Mouse (Mus musculus) adipocyte (in vitro differentiated cells): ENCODE results near the gene Hnrnpc.
"Not testable (repeated sequence)": the region's sequence is repeated elsewhere in the genome, so short reads cannot be mapped to it uniquely, and the experiment has no call there.

Experiments used
- DNase-seq: peaks from one replicate; pipeline ENCODE4 v3.0.0-alpha.2; 2016; ENCODE audit warnings: low spot score

The Hnrnpc gene

GRCm38 (mm10) chr14:52103474-52103855, 363 bp downstream of the Hnrnpc start:
- DNase-seq, result peak; percentile 50

GRCm38 (mm10) chr14:52101285-52102157, 2.3 kb downstream of the Hnrnpc start:
- no peak for DNase-seq

- DNase-seq, result no peak
Observed at GRCm38 (mm10) chr14:52100170-52100960, 3.5 kb downstream of the Hnrnpc start.

DNA sequence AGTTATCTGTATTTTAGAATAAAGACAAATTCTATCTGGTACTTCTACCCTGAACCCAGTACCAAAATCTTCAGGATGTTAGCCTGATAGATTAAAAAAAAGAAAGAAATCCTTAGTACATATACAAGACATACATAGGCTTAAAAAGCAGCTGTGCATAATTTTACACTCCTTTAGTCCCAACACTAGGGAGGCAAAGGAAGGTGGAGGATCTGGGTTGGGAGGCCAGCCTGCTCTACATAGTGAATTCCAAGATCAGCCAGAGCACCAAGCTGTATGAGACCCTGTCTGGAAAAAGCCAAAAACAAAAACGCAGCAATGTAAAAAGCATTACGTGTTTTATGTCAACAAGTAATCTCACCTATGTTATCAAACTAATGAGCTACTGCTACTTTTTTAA, 4.3 kb downstream of the Hnrnpc start:
- DNase-seq, result no peak

GRCm38 (mm10) chr14:52098387-52098786, 5.4 kb downstream of the Hnrnpc start:
- DNase-seq, result not testable (repeated sequence)

- not testable (repeated sequence) for DNase-seq
Observed at GRCm38 (mm10) chr14:52097191-52097590, 6.6 kb downstream of the Hnrnpc start.

GRCm38 (mm10) chr14:52094533-52094932, 9.3 kb downstream of the Hnrnpc start:
- DNase-seq, result no peak

GRCm38 (mm10) chr14:52083083-52083482, 20.7 kb downstream of the Hnrnpc start:
- DNase-seq, result no peak

GRCm38 (mm10) chr14:52071599-52072137, 32.2 kb downstream of the Hnrnpc start:
- DNase-seq, result no peak

GRCm38 (mm10) chr14:52066135-52066534, 37.7 kb downstream of the Hnrnpc start:
- no peak for DNase-seq

DNA sequence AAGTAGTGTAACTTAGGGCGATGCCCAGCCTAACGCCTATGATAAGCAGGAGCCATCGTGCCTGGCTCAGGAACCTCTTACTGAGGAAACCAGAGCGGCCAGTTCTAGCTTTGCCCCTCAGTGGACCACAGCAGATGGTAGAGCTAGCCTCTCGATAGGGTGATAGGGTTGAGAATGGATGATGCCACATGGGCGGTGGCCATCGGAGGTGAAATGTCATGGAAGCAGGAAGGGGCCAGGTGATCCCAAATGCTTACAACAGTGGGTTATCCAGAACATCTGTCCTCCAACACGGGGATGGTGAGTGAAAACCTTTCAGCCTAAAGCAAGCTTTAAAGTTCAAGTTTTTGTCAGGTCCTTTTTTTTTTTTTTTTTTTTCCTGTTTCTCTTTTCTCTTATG, 42.0 kb downstream of the Hnrnpc start:
- DNase-seq, result no peak

- no peak for DNase-seq
Observed at GRCm38 (mm10) chr14:52060800-52061199, 43.0 kb downstream of the Hnrnpc start.

- DNase-seq, result peak; percentile 27
Observed at GRCm38 (mm10) chr14:52059982-52060381, 43.8 kb downstream of the Hnrnpc start.

DNA sequence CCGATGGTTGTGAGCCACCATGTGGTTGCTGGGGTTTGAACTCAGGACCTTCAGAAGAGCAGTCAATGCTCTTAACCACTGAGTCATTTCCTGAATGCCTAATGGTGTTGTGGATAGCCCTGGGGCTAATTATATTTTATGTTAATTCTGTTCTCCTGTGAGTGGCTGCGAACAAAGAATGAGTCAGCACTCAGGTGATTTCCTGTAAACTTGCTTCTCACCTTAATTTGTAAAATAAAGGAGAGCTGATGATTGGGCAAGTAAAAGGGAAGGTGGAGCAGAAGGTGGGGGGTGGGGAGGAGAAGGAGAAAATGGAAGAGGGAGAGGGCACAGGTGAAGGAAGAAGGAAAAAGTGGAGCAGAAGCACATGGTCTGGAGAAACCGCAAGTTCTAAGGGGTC, 51.1 kb downstream of the Hnrnpc start:
- not testable (repeated sequence) for DNase-seq

DNA sequence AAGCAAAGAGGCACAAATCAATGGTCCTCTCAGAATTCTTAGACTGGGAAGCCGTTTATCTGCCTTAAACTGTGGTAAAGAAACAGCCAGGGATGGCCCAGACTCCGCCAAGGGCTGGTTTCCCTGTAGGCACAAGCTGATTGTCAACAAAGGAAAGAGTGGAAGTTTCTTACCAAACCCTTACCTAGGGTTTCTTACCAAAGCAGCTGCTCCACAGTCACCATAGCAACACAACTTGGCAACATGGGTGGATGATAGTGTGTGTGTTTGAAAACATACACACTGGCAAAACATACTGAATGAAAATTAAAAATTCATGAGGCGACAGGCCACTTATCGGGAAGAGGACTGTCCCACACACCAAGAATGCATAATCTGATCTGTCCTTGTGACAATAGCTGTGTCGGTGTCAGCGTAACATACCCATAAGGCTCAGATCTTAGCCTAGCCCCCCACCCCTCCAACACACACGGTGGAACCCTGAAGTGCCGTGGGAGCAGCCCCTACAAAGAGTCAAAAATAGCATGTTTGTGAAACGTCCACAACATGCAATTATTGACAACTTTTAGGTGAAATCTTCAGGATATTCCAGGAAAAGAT, 57.8 kb downstream of the Hnrnpc start:
- DNase-seq, result no peak

- DNase-seq, result no peak
Observed at GRCm38 (mm10) chr14:52044901-52045678, 58.7 kb downstream of the Hnrnpc start.

GRCm38 (mm10) chr14:52043446-52043845, 60.4 kb downstream of the Hnrnpc start:
- DNase-seq, result no peak

- DNase-seq, result not testable (repeated sequence)
Observed at GRCm38 (mm10) chr14:52042359-52042758, 61.5 kb downstream of the Hnrnpc start, which contains the start of gene Olfr221. Gene Olfr221, minus strand, starts transcription at chr14:52042459.

DNA sequence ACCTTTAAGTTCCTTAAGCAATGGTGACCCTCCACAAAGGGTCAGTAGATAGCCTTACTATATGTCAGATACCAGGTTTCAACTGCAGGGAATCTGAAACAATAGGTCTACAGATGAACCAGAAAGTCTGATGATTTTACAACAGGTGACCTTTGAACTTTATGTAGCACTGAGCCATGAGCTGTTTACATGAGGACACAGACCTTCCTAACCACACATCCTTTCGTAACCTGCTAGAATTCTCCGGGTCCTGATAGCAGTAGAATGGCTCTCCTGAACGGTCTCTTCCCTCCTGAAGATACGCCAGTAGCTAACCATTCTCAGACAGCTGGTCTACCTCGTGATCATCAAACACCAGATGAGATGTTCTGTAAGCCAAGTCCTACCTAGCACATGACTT, 64.5 kb downstream of the Hnrnpc start:
- DNase-seq, result no peak

DNA sequence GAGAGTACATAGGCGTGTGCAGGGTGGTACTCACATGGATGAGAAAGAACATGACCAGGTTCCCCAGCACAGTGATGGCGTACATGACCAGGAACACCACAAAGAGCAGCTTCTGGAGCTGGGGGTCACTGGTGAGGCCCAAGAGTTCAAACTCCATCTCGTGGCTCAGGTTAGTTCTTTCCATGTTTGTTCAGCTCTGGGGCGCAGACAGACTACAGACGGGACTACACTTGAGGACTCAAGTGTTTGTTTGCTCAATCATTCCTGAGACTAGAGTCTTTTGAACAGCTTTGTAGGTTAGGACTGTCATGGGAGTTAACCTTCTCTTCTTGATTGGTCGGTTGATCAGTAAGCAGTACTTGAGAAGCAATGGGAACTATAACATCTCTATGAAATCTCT, 67.9 kb downstream of the Hnrnpc start:
- no peak for DNase-seq

GRCm38 (mm10) chr14:52026342-52026741, 77.5 kb downstream of the Hnrnpc start:
- DNase-seq, result no peak

- no peak for DNase-seq
Observed at GRCm38 (mm10) chr14:52024133-52024532, 79.7 kb downstream of the Hnrnpc start.
